Mouse (Mus musculus) limb, embryonic 12.5 days (tissue): Measurements from ENCODE around the gene Chit1. TPM values are rescaled to one million over a fixed set of nuclear protein-coding genes. Genes with fewer than 3 reads are reported as not detected.

Experiments used
- polyA plus RNA-seq: library from polyadenylated mRNA; unstranded; fragments of >200 nt; fragmentation: Nextera tagmentation; extraction: Ambion mirVana; gene quantifications from 2 replicates; pipeline ENCODE4 v1.2.1, GENCODE M21; 2016

Gene Chit1
- polyA plus RNA-seq, 1 experiment from 2014 or later, result not detected

Other genes with a start within 250 kb of the Chit1 start
- 0.27 and 0.41 TPM in 2 replicates for gene Optc, start 203.2 kb upstream of the Chit1 start, polyA plus RNA-seq
- 2.0 and 3.2 TPM in 2 replicates for gene Prelp, start 189.8 kb upstream of the Chit1 start, polyA plus RNA-seq
- gene Fmod, start 74.0 kb upstream of the Chit1 start, polyA plus RNA-seq, result 12.6 and 14.8 TPM in 2 replicates
- gene Btg2, start 32.1 kb upstream of the Chit1 start, polyA plus RNA-seq, result 26.7 and 28.1 TPM in 2 replicates
- 4.3 and 4.4 TPM in 2 replicates for gene Chil1, start 70.9 kb downstream of the Chit1 start, polyA plus RNA-seq
- gene Mybph, start 82.2 kb downstream of the Chit1 start, polyA plus RNA-seq, result 38.8 and 41.9 TPM in 2 replicates
- gene Adora1, start 124.2 kb downstream of the Chit1 start, polyA plus RNA-seq, result 1.5 and 3.0 TPM in 2 replicates
- 108 and 119 TPM in 2 replicates for gene Myog, start 178.7 kb downstream of the Chit1 start, polyA plus RNA-seq
- 6.5 and 6.7 TPM in 2 replicates for gene Ppfia4, start 221.7 kb downstream of the Chit1 start, polyA plus RNA-seq